Mouse (Mus musculus): ENCODE results near the gene Rgs1. TPM values are rescaled to one million over a fixed set of nuclear protein-coding genes. Genes with fewer than 3 reads are reported as not detected.

Gene Rgs1
- polyA plus RNA-seq, 1 experiment from 2014 or later: 1.2 TPM

Other genes with a start within 250 kb of the Rgs1 start
- 9.8 and 11.3 TPM in 2 replicates for gene Rgs2, start 245.1 kb downstream of the Rgs1 start, polyA plus RNA-seq (2016; fragmentation: Nextera tagmentation; extraction: Ambion mirVana)
- gene Rgs13, start 71.9 kb downstream of the Rgs1 start, polyA plus RNA-seq (2016; fragmentation: Nextera tagmentation; extraction: Ambion mirVana): not detected in 2 replicates

Measured in liver, embryonic 12.5 days (tissue).